Mouse (Mus musculus) liver, embryonic 15.5 days (tissue): ENCODE results near the gene Gm10295. TPM values are rescaled to one million over a fixed set of nuclear protein-coding genes. Genes with fewer than 3 reads are reported as not detected.

Source experiments
- ATAC-seq: fragments of 200-750 bp; cut with Nextera tagmentation; 2 replicates; pipeline ENCODE4 v1.8.0; 2017; ENCODE audit warnings: moderate number of reproducible peaks, mild to moderate bottlenecking, moderate library complexity; ENCODE audit not compliant: insufficient read depth
- H3K27ac ChIP-seq: fragments of 300-500 bp; sonication (generic); replicated peaks from 2 replicates; pipeline ENCODE4 v1.5.1; 2015; ENCODE audit warnings: mild to moderate bottlenecking, inconsistent platforms
- H3K27me3 ChIP-seq: fragments of 300-500 bp; sonication (generic); 2 replicates; pipeline ENCODE4 v1.6.1; 2015; ENCODE audit warnings: mild to moderate bottlenecking, inconsistent platforms
- H3K36me3 ChIP-seq: fragments of 300-500 bp; sonication (generic); replicated peaks from 2 replicates; pipeline ENCODE4 v1.6.1; 2015; ENCODE audit warnings: moderate library complexity, mild to moderate bottlenecking, inconsistent platforms
- H3K4me1 ChIP-seq: fragments of 300-500 bp; sonication (generic); replicated peaks from 2 replicates; pipeline ENCODE4 v1.6.1; 2015; ENCODE audit warnings: inconsistent platforms
- H3K4me2 ChIP-seq: fragments of 300-500 bp; sonication (generic); 2 replicates; pipeline ENCODE4 v1.6.1; 2015; ENCODE audit warnings: moderate library complexity, mild to moderate bottlenecking, inconsistent platforms
- H3K4me3 ChIP-seq: fragments of 300-500 bp; sonication (generic); replicated peaks from 2 replicates; pipeline ENCODE4 v1.5.1; 2015; ENCODE audit warnings: mild to moderate bottlenecking, inconsistent platforms
- H3K9ac ChIP-seq: fragments of 300-500 bp; sonication (generic); 2 replicates; pipeline ENCODE4 v1.6.1; 2015; ENCODE audit warnings: moderate library complexity, mild to moderate bottlenecking, inconsistent platforms
- H3K9me3 ChIP-seq: fragments of 300-500 bp; sonication (generic); replicated peaks from 2 replicates; pipeline ENCODE4 v1.6.1; 2016; ENCODE audit warnings: inconsistent platforms
- WGBS: fragments of 180-500 bp; shearing (Covaris S2); methylation state at CpG from one replicate; pipeline ENCODE4 v1.1.7; 2015; ENCODE audit warnings: mixed read lengths; ENCODE audit not compliant: insufficient replicate concordance; 5-methylcytosine and 5-hydroxymethylcytosine counted together
- polyA plus RNA-seq: library from polyadenylated mRNA; unstranded; fragments of >200 nt; fragmentation: Nextera tagmentation; extraction: Ambion mirVana; gene quantifications from 2 replicates; pipeline ENCODE4 v1.2.1, GENCODE M21; 2015

The Gm10295 gene
- not detected in 2 replicates for polyA plus RNA-seq

GRCm38 (mm10) chr7:71351364-71351763 lies at the start of gene Gm10295:
TSS of gene Gm10295 (minus strand) at chr7:71351485.
- no peak within 1 kb of the TSS for H3K9ac ChIP-seq
- no peak within 1 kb of the TSS for H3K4me2 ChIP-seq
- H3K4me1 ChIP-seq, result no peaks in the 10 kb centered on the region
- WGBS, result 38% methylated on average over 11 of the region's 11 CpGs
- ATAC-seq, result no peak
- H3K9me3 ChIP-seq, result no peaks in the 10 kb centered on the region
- no peak within 1 kb of the TSS for H3K27ac ChIP-seq
- no peaks in the 10 kb centered on the region for H3K27me3 ChIP-seq
- H3K36me3 ChIP-seq, result no peaks in the 10 kb centered on the region
- H3K4me3 ChIP-seq, result no peak within 1 kb of the TSS

DNA sequence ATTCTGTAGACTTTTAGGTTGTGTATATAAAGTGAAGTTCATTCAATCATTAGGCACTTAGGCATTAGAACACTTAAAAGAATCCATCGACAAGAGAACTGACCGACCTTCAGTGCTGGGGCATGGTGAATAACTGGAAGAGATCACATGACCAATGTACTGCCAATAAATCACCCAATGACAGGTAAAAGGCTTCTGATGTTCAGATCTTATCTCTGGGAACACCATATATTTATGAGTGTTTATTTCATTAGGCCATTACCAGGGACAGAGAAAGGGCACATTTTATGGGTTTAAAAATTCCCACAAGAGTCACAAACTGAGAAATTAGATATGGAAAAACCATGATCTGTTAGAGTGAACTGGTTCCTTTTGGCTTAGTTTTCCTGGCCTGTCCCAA lies 49.7 kb upstream of the Gm10295 start:
- no peaks in the 10 kb centered on the region for H3K27me3 ChIP-seq
- H3K9ac ChIP-seq, result no peak overlapping the region
- WGBS, result 24% methylated on average over 2 of the region's 2 CpGs
- no peak overlapping the region for H3K4me3 ChIP-seq
- no peaks in the 10 kb centered on the region for H3K4me1 ChIP-seq
- ATAC-seq, result no peak
- no peak overlapping the region for H3K4me2 ChIP-seq
- H3K9me3 ChIP-seq, result no peaks in the 10 kb centered on the region
- no peak overlapping the region for H3K27ac ChIP-seq
- no peaks in the 10 kb centered on the region for H3K36me3 ChIP-seq

- Histone ChIP-seq H3K4me1 (no peaks in the 10 kb centered on the region), H3K4me2 (no peak overlapping the region), H3K36me3 (no peaks in the 10 kb centered on the region), H3K27ac (no peak overlapping the region), H3K4me3 (no peak overlapping the region), H3K9ac (no peak overlapping the region), H3K27me3 (no peaks in the 10 kb centered on the region), H3K9me3 (no peaks in the 10 kb centered on the region)
- 0 out of 2 replicates have a peak, but pooled peaks have one; percentile 25 for ATAC-seq
- 23% methylated on average over 5 of the region's 5 CpGs for WGBS
Measured at GRCm38 (mm10) chr7:71399891-71400632, 48.8 kb upstream of the Gm10295 start.

DNA sequence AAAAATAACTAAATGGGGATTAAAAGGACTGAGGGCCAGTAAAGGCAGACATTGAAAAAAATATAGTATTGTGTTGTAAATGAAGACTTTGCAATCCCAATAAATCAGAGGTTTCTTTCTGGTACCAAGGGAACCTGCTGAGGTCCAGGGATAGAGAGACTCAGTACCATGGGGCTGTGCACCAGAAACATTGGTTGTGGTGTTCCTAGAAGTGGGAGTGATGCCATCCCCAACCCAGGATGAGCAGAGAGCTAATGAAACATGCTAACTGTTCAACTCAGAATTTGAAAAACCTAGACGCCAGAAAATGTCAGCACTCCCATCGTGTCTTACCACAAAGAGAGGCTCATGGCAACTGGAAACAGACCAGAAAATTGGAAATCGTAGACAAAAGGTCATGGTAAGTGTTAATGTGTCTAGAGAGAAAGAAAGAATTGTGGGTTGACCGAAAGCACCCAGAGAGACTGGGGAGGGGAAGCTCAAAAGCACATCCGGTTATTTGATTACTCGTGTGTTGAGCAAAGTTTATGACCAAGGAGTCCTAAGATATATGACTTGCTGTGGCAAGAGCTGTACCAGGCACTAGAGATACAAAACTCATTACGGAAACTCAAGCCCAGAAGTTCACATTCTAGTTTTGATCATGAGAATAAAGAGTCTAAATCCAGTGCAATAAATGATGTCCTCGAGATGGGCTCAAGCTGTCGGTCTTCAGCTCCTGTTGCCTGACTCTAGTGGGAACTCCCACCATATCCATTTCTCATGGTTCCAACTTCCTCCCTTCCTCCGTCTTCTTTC lies 47.9 kb upstream of the Gm10295 start:
- no peak overlapping the region for H3K9ac ChIP-seq
- 34% methylated on average over 10 of the region's 10 CpGs for WGBS
- H3K4me1 ChIP-seq, result no peaks in the 10 kb centered on the region
- no peak for ATAC-seq
- H3K4me2 ChIP-seq, result no peak overlapping the region
- H3K36me3 ChIP-seq, result no peaks in the 10 kb centered on the region
- no peaks in the 10 kb centered on the region for H3K27me3 ChIP-seq
- H3K9me3 ChIP-seq, result no peaks in the 10 kb centered on the region
- no peak overlapping the region for H3K4me3 ChIP-seq
- H3K27ac ChIP-seq, result no peak overlapping the region

- H3K4me1 ChIP-seq, result no peaks in the 10 kb centered on the region
- H3K4me2 ChIP-seq, result no peak overlapping the region
Measured at GRCm38 (mm10) chr7:71398389-71398788, 47.1 kb upstream of the Gm10295 start.

GRCm38 (mm10) chr7:71392795-71393341 lies 41.6 kb upstream of the Gm10295 start:
- Histone ChIP-seq H3K9me3 (no peaks in the 10 kb centered on the region), H3K27me3 (no peaks in the 10 kb centered on the region), H3K27ac (no peak overlapping the region)

More at GRCm38 (mm10) chr7:71398389-71398788, 47.1 kb upstream of the Gm10295 start:
- Histone ChIP-seq H3K9ac (no peak overlapping the region), H3K36me3 (no peaks in the 10 kb centered on the region), H3K4me3 (no peak overlapping the region), H3K27ac (no peak overlapping the region), H3K9me3 (no peaks in the 10 kb centered on the region), H3K27me3 (no peaks in the 10 kb centered on the region)
- no peak for ATAC-seq
- 47% methylated on average over 1 of the region's 1 CpGs for WGBS

GRCm38 (mm10) chr7:71391333-71391732 lies 40.0 kb upstream of the Gm10295 start:
- WGBS, result 69% methylated on average over 5 of the region's 5 CpGs
- Histone ChIP-seq H3K27ac (no peak overlapping the region), H3K4me1 (no peaks in the 10 kb centered on the region), H3K36me3 (no peaks in the 10 kb centered on the region), H3K4me3 (no peak overlapping the region), H3K9me3 (no peaks in the 10 kb centered on the region), H3K4me2 (no peak overlapping the region), H3K27me3 (no peaks in the 10 kb centered on the region), H3K9ac (no peak overlapping the region)
- ATAC-seq, result no peak

More at GRCm38 (mm10) chr7:71392795-71393341, 41.6 kb upstream of the Gm10295 start:
- ATAC-seq, result no peak
- 40% methylated on average over 4 of the region's 4 CpGs for WGBS
- no peak overlapping the region for H3K9ac ChIP-seq
- H3K4me1 ChIP-seq, result no peaks in the 10 kb centered on the region
- no peak overlapping the region for H3K4me3 ChIP-seq
- H3K36me3 ChIP-seq, result no peaks in the 10 kb centered on the region
- no peak overlapping the region for H3K4me2 ChIP-seq

DNA sequence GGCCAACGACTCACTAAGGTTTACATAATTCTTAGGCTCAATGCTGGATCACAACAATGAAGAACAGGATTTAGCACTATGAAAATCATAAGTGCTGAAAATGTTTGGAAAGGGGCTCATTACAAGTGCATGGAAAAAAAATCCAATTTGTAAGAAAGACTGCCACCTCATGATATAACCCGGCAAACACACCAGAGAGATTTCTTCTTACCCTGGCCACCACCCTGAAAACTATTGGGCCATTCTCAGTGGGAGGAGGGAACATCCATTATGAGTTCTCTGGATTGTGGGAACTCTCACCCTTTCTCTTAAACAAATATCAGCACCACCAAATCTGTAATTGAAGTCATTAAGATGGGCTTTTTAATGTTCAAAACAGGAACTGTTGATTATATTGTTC lies 39.0 kb upstream of the Gm10295 start:
- Histone ChIP-seq H3K36me3 (no peaks in the 10 kb centered on the region), H3K27me3 (no peaks in the 10 kb centered on the region), H3K4me1 (peaks cover 6% of the 10 kb centered on the region), H3K27ac (no peak overlapping the region), H3K9ac (no peak overlapping the region), H3K4me3 (no peak overlapping the region), H3K9me3 (no peaks in the 10 kb centered on the region), H3K4me2 (no peak overlapping the region)
- 41% methylated on average over 2 of the region's 2 CpGs for WGBS
- ATAC-seq, result no peak

DNA sequence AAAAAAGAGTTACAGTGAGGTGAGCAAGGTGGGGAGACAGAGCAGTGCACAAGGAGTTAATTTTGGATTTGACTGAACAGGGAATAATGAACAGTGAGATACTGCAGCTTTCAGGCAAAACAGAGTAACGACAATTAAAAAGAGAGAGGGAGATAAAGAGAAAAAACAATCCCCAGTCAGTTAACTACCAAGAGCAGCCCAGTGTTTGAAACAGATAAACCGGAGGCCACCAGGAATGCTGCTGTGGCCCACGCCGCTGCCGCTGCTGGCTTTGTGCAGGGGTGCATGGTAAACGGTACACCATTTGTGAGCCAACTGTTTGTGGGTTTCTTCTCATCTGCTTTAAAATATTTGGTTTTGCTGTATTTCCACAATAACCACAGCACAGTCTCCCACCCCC lies 34.8 kb upstream of the Gm10295 start:
- 1% methylated on average over 6 of the region's 6 CpGs for WGBS
- no peaks in the 10 kb centered on the region for H3K9me3 ChIP-seq
- no peaks in the 10 kb centered on the region for H3K27me3 ChIP-seq
- no peak overlapping the region for H3K4me3 ChIP-seq
- 0 out of 2 replicates have a peak overlapping the region, but pooled peaks have one; percentile 14 for H3K27ac ChIP-seq
- H3K36me3 ChIP-seq, result no peaks in the 10 kb centered on the region
- peak; percentile 78 for ATAC-seq
- peaks cover 15% of the 10 kb centered on the region for H3K4me1 ChIP-seq
- no peak overlapping the region for H3K9ac ChIP-seq
- H3K4me2 ChIP-seq, result peak overlapping the region; percentile 7; the same call in 1 of the 2 replicates

DNA sequence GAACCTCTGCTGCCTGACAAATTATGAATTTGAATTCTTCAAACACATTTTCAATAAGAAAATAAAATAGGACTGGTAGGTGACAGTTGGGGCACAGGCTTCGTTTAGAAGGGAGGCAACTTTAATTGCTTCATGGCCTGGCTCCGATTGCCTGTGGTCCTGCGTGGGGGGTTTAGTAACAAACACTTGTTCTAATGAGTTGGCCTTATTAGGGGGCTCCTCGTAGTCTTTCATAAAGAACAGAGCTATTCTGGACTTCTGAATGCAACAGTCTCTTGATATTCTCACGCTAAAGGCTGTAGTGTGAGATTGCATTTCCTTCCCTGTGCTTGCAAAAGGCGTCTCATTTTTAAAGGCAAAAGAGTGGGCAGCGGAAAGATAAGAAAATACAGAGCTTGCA lies 33.6 kb upstream of the Gm10295 start:
- H3K4me1 ChIP-seq, result peaks cover 21% of the 10 kb centered on the region
- no peak overlapping the region for H3K4me2 ChIP-seq
- no peaks in the 10 kb centered on the region for H3K36me3 ChIP-seq
- 38% methylated on average over 7 of the region's 7 CpGs for WGBS
- H3K27ac ChIP-seq, result no peak overlapping the region
- no peak overlapping the region for H3K9ac ChIP-seq
- H3K9me3 ChIP-seq, result no peaks in the 10 kb centered on the region
- no peaks in the 10 kb centered on the region for H3K27me3 ChIP-seq
- no peak overlapping the region for H3K4me3 ChIP-seq
- no peak for ATAC-seq
